ENCODE assay signal across 8 mouse cellular contexts in genomic region chr3:94373090-94373489, GRCm38 (mm10). TPM values are rescaled to one million over a fixed set of nuclear protein-coding genes. Genes with fewer than 3 reads are reported as not detected.
A peak's percentile ranks its signal among the peaks of the same experiment; 100 is the strongest.
DNase-seq lines count a peak whose midpoint lies in the region; ATAC-seq and TF ChIP-seq lines count a peak whose summit lies in the region.

No protein-coding gene starts in this region.

- TF ChIP-seq CTCF in E14TG2a.4 (conservative IDR thresholded peaks at IDR 0.05; ENCODE audit: low read length) = no peak

- H3K27me3 ChIP-seq in E14TG2a.4 (ENCODE audit: insufficient read depth, low read length) = peaks cover 70% of the 10 kb centered on the region
- no peaks in the 10 kb centered on the region for H3K27me3 ChIP-seq in embryonic facial prominence, embryonic 15.5 days
- H3K27me3 ChIP-seq in midbrain, embryonic 12.5 days = peaks cover 34% of the 10 kb centered on the region

- peak overlapping the region; percentile 42 for H3K4me2 ChIP-seq in embryonic facial prominence, embryonic 15.5 days (replicated peaks)
- H3K4me2 ChIP-seq in midbrain, embryonic 12.5 days (replicated peaks) = peak overlapping the region; percentile 45

- DNase-seq in adrenal gland, postnatal 14 days = peak; percentile 39
- no peak for DNase-seq in adrenal gland, adult 8-10 months
- peak; percentile 38 for DNase-seq in kidney, postnatal 10 days
- DNase-seq in layer of hippocampus, adult 8-10 months (ENCODE audit: low spot score in 2 of 2) = no peak
- DNase-seq in frontal cortex, postnatal 10 days (ENCODE audit: low spot score in 2 of 2) = no peak

- no peak overlapping the region for H3K27ac ChIP-seq in embryonic facial prominence, embryonic 15.5 days (replicated peaks)
- H3K27ac ChIP-seq in midbrain, embryonic 12.5 days (replicated peaks) = no peak overlapping the region

- H3K4me1 ChIP-seq in E14TG2a.4 (replicated peaks; ENCODE audit: low read depth, low read length) = peaks cover 64% of the 10 kb centered on the region
- H3K4me1 ChIP-seq in embryonic facial prominence, embryonic 15.5 days = peaks cover 37% of the 10 kb centered on the region
- H3K4me1 ChIP-seq in midbrain, embryonic 12.5 days = peaks cover 29% of the 10 kb centered on the region

- no peaks in the 10 kb centered on the region for H3K36me3 ChIP-seq in E14TG2a.4 (ENCODE audit: insufficient read depth, low read length)
- H3K36me3 ChIP-seq in embryonic facial prominence, embryonic 15.5 days = no peaks in the 10 kb centered on the region
- no peaks in the 10 kb centered on the region for H3K36me3 ChIP-seq in midbrain, embryonic 12.5 days

- no peak overlapping the region for H3K9ac ChIP-seq in embryonic facial prominence, embryonic 15.5 days
- no peak overlapping the region; the same call in 1 of the 2 replicates for H3K9ac ChIP-seq in midbrain, embryonic 12.5 days (replicated peaks)

- 4% methylated on average over 10 of the region's 10 CpGs for WGBS in embryonic facial prominence, embryonic 15.5 days
- WGBS in midbrain, embryonic 12.5 days = 3% methylated on average over 10 of the region's 10 CpGs

- 0 out of 2 replicates have a peak, but pooled peaks have one; percentile 22 for ATAC-seq in embryonic facial prominence, embryonic 15.5 days (ENCODE audit: insufficient number of reproducible peaks, low FRiP score, low TSS enrichment, low read depth)
- ATAC-seq in midbrain, embryonic 12.5 days (ENCODE audit: low FRiP score, low read depth) = peak; percentile 38

- peak overlapping the region; percentile 61 for H3K4me3 ChIP-seq in E14TG2a.4 (replicated peaks; ENCODE audit: low read length)
- H3K4me3 ChIP-seq in embryonic facial prominence, embryonic 15.5 days (replicated peaks) = peak overlapping the region; percentile 29
- H3K4me3 ChIP-seq in midbrain, embryonic 12.5 days = peak overlapping the region; percentile 10; the same call in 1 of the 2 replicates

- no peaks in the 10 kb centered on the region for H3K9me3 ChIP-seq in E14TG2a.4 (ENCODE audit: low read length)
- H3K9me3 ChIP-seq in embryonic facial prominence, embryonic 15.5 days (replicated peaks) = no peaks in the 10 kb centered on the region
- H3K9me3 ChIP-seq in midbrain, embryonic 12.5 days = no peaks in the 10 kb centered on the region

RNA-seq across cellular contexts. Expression of gene Rorc, which starts 0.5 kb away (rescaled TPM):
- 21.3 and 26.3 TPM in 2 replicates for total RNA-seq in adrenal gland, postnatal 14 days (2021)
- total RNA-seq in adrenal gland, adult 8-10 months (2022) = 10 to 100 TPM; 14.6 to 27.6 (median 23.6) TPM
- polyA plus RNA-seq in embryonic facial prominence, embryonic 15.5 days (2015; fragmentation: Nextera tagmentation; extraction: Ambion mirVana) = 3.6 and 4.2 TPM in 2 replicates
- polyA plus RNA-seq in midbrain, embryonic 12.5 days (2016; fragmentation: Nextera tagmentation; extraction: Ambion mirVana) = 0.18 and 0.28 TPM in 2 replicates
- 1 to 10 TPM; 1.2 to 2.8 (median 2.1) TPM for total RNA-seq in layer of hippocampus, adult 8-10 months (2022)

RNA-seq across cellular contexts. Expression of gene C2cd4d, which starts 10.9 kb away (rescaled TPM):
- 0.41 and 0.56 TPM in 2 replicates for total RNA-seq in adrenal gland, postnatal 14 days (2021)
- total RNA-seq in adrenal gland, adult 8-10 months (2022) = under 1 TPM; 0.35 to 0.71 (median 0.51) TPM
- polyA plus RNA-seq in embryonic facial prominence, embryonic 15.5 days (2015; fragmentation: Nextera tagmentation; extraction: Ambion mirVana) = 2.5 and 3.3 TPM in 2 replicates
- polyA plus RNA-seq in midbrain, embryonic 12.5 days (2016; fragmentation: Nextera tagmentation; extraction: Ambion mirVana) = 1.9 and 3.3 TPM in 2 replicates
- under 1 TPM in 3 of 4 experiments, not detected in 1; 0.34 to 0.58 (median 0.56) TPM for total RNA-seq in layer of hippocampus, adult 8-10 months (2022)

RNA-seq across cellular contexts. Expression of gene Lingo4, which starts 25.2 kb away (rescaled TPM):
- 0.44 and 0.83 TPM in 2 replicates for total RNA-seq in adrenal gland, postnatal 14 days (2021)
- 1 to 10 TPM in 1 of 4 experiments, under 1 TPM in 3; 0.31 to 1.3 (median 0.78) TPM for total RNA-seq in adrenal gland, adult 8-10 months (2022)
- polyA plus RNA-seq in embryonic facial prominence, embryonic 15.5 days (2015; fragmentation: Nextera tagmentation; extraction: Ambion mirVana) = 0.24 TPM in 2 replicates
- polyA plus RNA-seq in midbrain, embryonic 12.5 days (2016; fragmentation: Nextera tagmentation; extraction: Ambion mirVana) = 0.68 and 0.71 TPM in 2 replicates
- 1 to 10 TPM in 2 of 4 experiments, under 1 TPM in 2; 0.64 to 1.1 (median 1.0) TPM for total RNA-seq in layer of hippocampus, adult 8-10 months (2022)

RNA-seq across cellular contexts. Expression of gene Them5, which starts 31.2 kb away (rescaled TPM):
- total RNA-seq in adrenal gland, postnatal 14 days (2021) = not detected in 2 replicates
- not detected for total RNA-seq in adrenal gland, adult 8-10 months (2022)
- polyA plus RNA-seq in embryonic facial prominence, embryonic 15.5 days (2015; fragmentation: Nextera tagmentation; extraction: Ambion mirVana) = 91.2 and 99.8 TPM in 2 replicates
- polyA plus RNA-seq in midbrain, embryonic 12.5 days (2016; fragmentation: Nextera tagmentation; extraction: Ambion mirVana) = not detected in 2 replicates
- not detected for total RNA-seq in layer of hippocampus, adult 8-10 months (2022)

RNA-seq across cellular contexts. Expression of gene Tdrkh, which starts 40.0 kb away (rescaled TPM):
- total RNA-seq in adrenal gland, postnatal 14 days (2021) = 10.7 and 10.9 TPM in 2 replicates
- 10 to 100 TPM in 3 of 4 experiments, 1 to 10 TPM in 1; 10.0 to 22.5 (median 15.9) TPM for total RNA-seq in adrenal gland, adult 8-10 months (2022)
- 7.9 and 8.3 TPM in 2 replicates for polyA plus RNA-seq in embryonic facial prominence, embryonic 15.5 days (2015; fragmentation: Nextera tagmentation; extraction: Ambion mirVana)
- polyA plus RNA-seq in midbrain, embryonic 12.5 days (2016; fragmentation: Nextera tagmentation; extraction: Ambion mirVana) = 54.7 and 63.6 TPM in 2 replicates
- 10 to 100 TPM; 40.9 to 46.6 (median 46.0) TPM for total RNA-seq in layer of hippocampus, adult 8-10 months (2022)

Comparison
In these comparisons a context has a peak if more than half of its experiments do, and no peak if none do; other contexts are left out.
1. DNase-seq: peak in adrenal gland, postnatal 14 days (single experiment) and kidney, postnatal 10 days (single experiment); none in adrenal gland, adult 8-10 months (single experiment), layer of hippocampus, adult 8-10 months (0 of 2) and frontal cortex, postnatal 10 days (0 of 2).
2. H3K4me3 ChIP-seq: peak in every context shown above with its lines; median percentile 61 in E14TG2a.4; 29 in embryonic facial prominence, embryonic 15.5 days; 10 in midbrain, embryonic 12.5 days.